Mouse (Mus musculus) cerebral cortex, adult 2 months (tissue): ENCODE measurements around the gene Fbxl18.

Experiments
- WGBS: fragments of 180-500 bp; shearing (Covaris S2); methylation state at CpG from one replicate; pipeline ENCODE4 v1.1.7; 2018; 5-methylcytosine and 5-hydroxymethylcytosine counted together

The Fbxl18 gene

GRCm38 (mm10) chr5:142823096-142824062 lies 71.8 kb downstream of the Fbxl18 start:
- WGBS, result 31% methylated on average over 31 of the region's 31 CpGs

DNA sequence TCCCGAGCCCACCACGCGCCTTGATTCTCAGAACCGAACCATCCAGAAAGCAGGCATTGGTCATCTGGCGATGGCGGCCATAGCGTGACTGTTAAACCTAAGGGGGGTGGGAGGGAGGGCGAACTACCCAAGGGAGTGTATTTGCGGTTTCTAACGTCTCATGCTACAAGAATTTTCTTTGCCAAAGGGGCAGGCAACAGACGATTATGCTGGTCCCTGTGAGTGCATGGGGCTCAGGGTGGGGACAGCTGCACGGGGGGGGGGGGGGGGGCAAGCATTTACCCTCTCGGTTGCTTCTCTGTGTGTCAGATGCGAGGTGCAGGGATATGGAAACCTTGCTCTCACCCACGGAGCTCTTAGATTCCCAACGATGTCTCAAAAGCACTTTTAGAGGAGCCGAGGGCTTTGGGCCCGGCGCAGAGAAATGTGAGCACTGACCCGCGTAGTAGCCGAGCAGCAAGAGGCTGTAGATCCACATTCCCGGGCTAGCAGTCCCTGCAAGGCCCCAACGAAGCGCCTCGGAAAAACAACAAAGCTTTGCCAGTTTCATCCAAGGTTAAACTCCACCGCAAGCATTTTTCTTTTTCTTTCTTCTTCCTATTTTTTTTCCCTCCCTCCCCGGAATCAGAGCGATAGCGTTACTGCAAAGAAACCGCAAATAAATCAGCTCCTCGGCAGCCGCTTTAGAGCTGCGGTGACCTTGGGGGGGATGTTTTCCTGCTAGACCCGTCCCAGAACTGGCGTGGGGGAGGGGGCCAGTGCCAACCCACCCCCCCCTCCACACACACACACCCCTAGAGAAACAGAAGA lies 72.7 kb downstream of the Fbxl18 start:
- WGBS, result 6% methylated on average over 36 of the region's 36 CpGs

GRCm38 (mm10) chr5:142821974-142822285 lies 73.3 kb downstream of the Fbxl18 start:
- whole genome bisulfite sequencing, result 2% methylated on average over 9 of the region's 9 CpGs

GRCm38 (mm10) chr5:142821266-142821973 lies 73.8 kb downstream of the Fbxl18 start:
- 0% methylated on average over 36 of the region's 36 CpGs for WGBS

- under 1% methylated on average over 53 of the region's 53 CpGs for WGBS
Observed at GRCm38 (mm10) chr5:142820276-142821265, 74.7 kb downstream of the Fbxl18 start.

GRCm38 (mm10) chr5:142819385-142820275 lies 75.6 kb downstream of the Fbxl18 start:
- WGBS, result under 1% methylated on average over 36 of the region's 36 CpGs

- WGBS, result under 1% methylated on average over 43 of the region's 43 CpGs
Observed at GRCm38 (mm10) chr5:142818435-142819360, 76.5 kb downstream of the Fbxl18 start.

DNA sequence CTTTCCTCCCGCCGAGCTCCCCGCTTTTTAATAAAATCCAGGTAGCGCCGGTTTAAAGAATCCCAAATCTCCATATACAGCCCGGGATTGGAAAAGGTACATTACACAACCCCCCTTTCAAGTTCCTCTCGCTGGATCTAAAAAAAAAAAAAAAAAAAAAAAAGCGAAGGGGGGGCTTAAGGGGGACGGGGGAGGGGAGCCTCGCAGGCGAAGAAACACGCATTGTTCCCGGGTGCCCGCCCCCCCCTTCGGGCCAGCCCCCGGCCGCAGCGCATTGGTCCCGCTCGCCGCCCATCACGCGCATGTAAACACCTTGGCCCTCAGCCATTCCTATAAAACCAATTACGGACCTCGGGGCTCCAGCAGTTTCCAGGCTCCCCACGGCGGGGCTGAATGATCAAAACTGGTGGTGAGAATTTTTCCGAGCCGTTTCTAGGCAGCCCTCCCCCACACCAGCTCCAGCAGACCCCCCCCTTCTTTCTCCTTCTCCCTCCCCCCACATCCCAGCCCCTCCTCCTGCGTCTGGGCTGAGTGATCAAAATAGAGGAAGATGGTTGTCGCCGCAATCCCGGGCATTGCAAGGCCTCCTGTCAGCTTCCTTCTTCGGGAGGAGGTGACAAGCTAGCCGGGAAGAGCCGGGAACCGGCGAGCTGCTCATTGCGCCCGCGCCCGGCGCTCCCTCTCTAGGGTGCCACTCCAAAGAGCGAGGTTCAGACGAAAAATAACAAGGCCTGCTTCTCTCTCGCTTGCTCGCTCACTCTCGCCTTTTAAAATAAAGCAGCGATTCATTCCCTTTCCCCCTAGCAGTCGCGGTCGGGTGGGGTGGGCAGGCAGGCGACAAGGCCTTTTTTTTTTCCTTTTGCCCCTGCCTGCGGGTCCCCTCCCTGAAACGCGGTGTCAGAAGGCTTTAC lies 77.4 kb downstream of the Fbxl18 start, which contains the start of gene Tnrc18:
TSS of gene Tnrc18 (minus strand) at position 139 of the 911 bp plus-strand sequence.
- under 1% methylated on average over 54 of the region's 56 CpGs for WGBS
